Mouse (Mus musculus) kidney, embryonic 16.5 days (tissue): ENCODE data around the gene Syt17. TPM values are rescaled to one million over a fixed set of nuclear protein-coding genes. Genes with fewer than 3 reads are reported as not detected.
"Not testable (repeated sequence)": the region's sequence is repeated elsewhere in the genome, so short reads cannot be mapped to it uniquely, and the experiment has no call there.

Experiments
- ATAC-seq: fragments of 200-750 bp; cut with Nextera tagmentation; 2 replicates; pipeline ENCODE4 v1.8.0; 2017; ENCODE audit warnings: moderate TSS enrichment; ENCODE audit not compliant: low FRiP score, low TSS enrichment
- H3K27ac ChIP-seq: fragments of 300-500 bp; sonication (generic); 2 replicates; pipeline ENCODE4 v1.5.1; 2014; ENCODE audit warnings: low read length
- H3K27me3 ChIP-seq: fragments of 300-500 bp; sonication (generic); 2 replicates; pipeline ENCODE4 v1.6.1; 2014; ENCODE audit warnings: low read length, control low read depth, mixed read lengths; ENCODE audit not compliant: insufficient read depth
- H3K36me3 ChIP-seq: fragments of 300-500 bp; sonication (generic); 2 replicates; pipeline ENCODE4 v1.6.1; 2014; ENCODE audit warnings: low read length, control low read depth, mixed read lengths; ENCODE audit not compliant: insufficient read depth
- H3K4me1 ChIP-seq: fragments of 300-500 bp; sonication (generic); 2 replicates; pipeline ENCODE4 v1.6.1; 2014; ENCODE audit warnings: low read length, control low read depth, mixed read lengths; ENCODE audit not compliant: insufficient read depth
- H3K4me2 ChIP-seq: fragments of 300-500 bp; sonication (generic); replicated peaks from 2 replicates; pipeline ENCODE4 v1.6.1; 2014; ENCODE audit warnings: low read depth, low read length
- H3K4me3 ChIP-seq: fragments of 300-500 bp; sonication (generic); 2 replicates; pipeline ENCODE4 v1.5.1; 2014; ENCODE audit warnings: mild to moderate bottlenecking, low read length
- H3K9ac ChIP-seq: fragments of 300-500 bp; sonication (generic); replicated peaks from 2 replicates; pipeline ENCODE4 v1.6.1; 2014; ENCODE audit warnings: low read length
- H3K9me3 ChIP-seq: fragments of 300-500 bp; sonication (generic); 2 replicates; pipeline ENCODE4 v1.6.1; 2016; ENCODE audit warnings: low read length, control low read depth
- WGBS: fragments of 180-500 bp; shearing (Covaris S2); extraction: QIAGEN DNeasy Blood & Tissue Kit; methylation state at CpG from one replicate; pipeline ENCODE4 v1.1.7; 2014; 5-methylcytosine and 5-hydroxymethylcytosine counted together
- polyA plus RNA-seq: library from polyadenylated mRNA; unstranded; fragments of >200 nt; fragmentation: Nextera tagmentation; extraction: Ambion mirVana; gene quantifications from 2 replicates; pipeline ENCODE4 v1.2.1, GENCODE M21; 2015

The Syt17 gene
- polyA plus RNA-seq, 1 experiment from 2014 or later = 12.6 TPM

GRCm38 (mm10) chr7:118363587-118364233 lies 84.3 kb downstream of the Syt17 start:
- peak; percentile 63; the same call in 1 of the 2 replicates for ATAC-seq
- H3K9me3 ChIP-seq = no peaks in the 10 kb centered on the region
- no peak overlapping the region for H3K4me2 ChIP-seq
- no peaks in the 10 kb centered on the region for H3K27me3 ChIP-seq
- no peaks in the 10 kb centered on the region for H3K36me3 ChIP-seq
- H3K27ac ChIP-seq = peak overlapping the region; percentile 79
- 67% methylated on average over 6 of the region's 6 CpGs for WGBS
- peaks cover 8% of the 10 kb centered on the region; the same call in 1 of the 2 replicates for H3K4me1 ChIP-seq
- no peak overlapping the region for H3K9ac ChIP-seq
- H3K4me3 ChIP-seq = no peak overlapping the region

DNA sequence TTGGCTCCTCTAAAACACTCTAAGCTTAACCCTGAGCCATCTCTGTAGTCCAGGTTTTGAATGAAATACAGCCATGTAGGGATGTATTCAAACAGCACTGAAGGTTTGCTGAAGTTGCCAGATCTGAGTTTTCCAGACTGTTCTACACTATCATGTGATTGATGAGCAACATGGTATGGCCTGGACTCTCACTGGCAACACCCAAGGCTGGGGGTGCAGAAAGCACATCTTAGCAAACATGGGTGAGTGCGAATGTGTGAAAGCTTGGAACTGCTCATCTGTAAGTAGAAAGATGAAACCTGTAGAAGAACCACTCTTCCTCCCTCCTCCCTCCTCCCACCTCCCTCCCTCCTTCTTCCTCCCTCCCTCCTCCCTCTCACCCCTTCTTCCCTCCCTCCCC lies 85.1 kb downstream of the Syt17 start:
- ATAC-seq = no peak
- H3K27ac ChIP-seq = peak overlapping the region; percentile 43

GRCm38 (mm10) chr7:118362258-118362657 lies 85.8 kb downstream of the Syt17 start:
- no peak overlapping the region for H3K4me3 ChIP-seq
- H3K9me3 ChIP-seq = no peaks in the 10 kb centered on the region
- H3K9ac ChIP-seq = no peak overlapping the region
- no peak overlapping the region for H3K4me2 ChIP-seq
- peaks cover 8% of the 10 kb centered on the region; the same call in 1 of the 2 replicates for H3K4me1 ChIP-seq
- no peaks in the 10 kb centered on the region for H3K27me3 ChIP-seq
- no peak overlapping the region for H3K27ac ChIP-seq
- no peak for ATAC-seq
- no peaks in the 10 kb centered on the region for H3K36me3 ChIP-seq
- WGBS = 57% methylated on average over 3 of the region's 3 CpGs

More for the DNA sequence above, 85.1 kb downstream of the Syt17 start:
- Histone ChIP-seq H3K4me3 (no peak overlapping the region), H3K4me1 (peaks cover 8% of the 10 kb centered on the region; the same call in 1 of the 2 replicates), H3K9ac (no peak overlapping the region), H3K36me3 (no peaks in the 10 kb centered on the region), H3K27me3 (no peaks in the 10 kb centered on the region), H3K4me2 (no peak overlapping the region), H3K9me3 (no peaks in the 10 kb centered on the region)
- 55% methylated on average over 1 of the region's 1 CpGs for WGBS

DNA sequence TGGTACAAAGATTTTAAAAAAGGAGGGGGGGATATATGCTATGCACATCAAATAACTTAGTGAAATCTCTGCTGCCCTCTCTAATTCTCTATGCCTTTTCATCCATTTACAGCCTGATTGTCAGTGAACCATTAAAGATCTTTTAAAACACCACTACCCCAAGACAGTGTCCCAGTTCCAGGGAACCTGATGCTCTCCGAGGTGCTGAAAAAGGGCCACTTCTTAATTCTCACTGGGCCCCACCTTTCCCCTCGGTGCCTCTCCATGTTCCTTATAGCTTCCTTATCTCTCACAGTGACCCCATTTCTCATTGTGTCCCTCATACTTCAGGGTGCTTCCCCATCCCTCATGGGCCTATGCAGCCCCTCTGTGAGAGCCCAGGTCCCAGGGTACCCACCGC lies 89.0 kb downstream of the Syt17 start:
- H3K9me3 ChIP-seq = no peaks in the 10 kb centered on the region
- H3K4me3 ChIP-seq = no peak overlapping the region
- H3K36me3 ChIP-seq = no peaks in the 10 kb centered on the region
- H3K9ac ChIP-seq = no peak overlapping the region
- H3K27me3 ChIP-seq = no peaks in the 10 kb centered on the region
- H3K4me2 ChIP-seq = no peak overlapping the region
- peak; percentile 40; the same call in 1 of the 2 replicates for ATAC-seq
- no peak overlapping the region for H3K27ac ChIP-seq
- 0 out of 2 replicates have a peak, but pooled peaks cover under 1% of the 10 kb centered on the region for H3K4me1 ChIP-seq
- WGBS = 48% methylated on average over 3 of the region's 3 CpGs

DNA sequence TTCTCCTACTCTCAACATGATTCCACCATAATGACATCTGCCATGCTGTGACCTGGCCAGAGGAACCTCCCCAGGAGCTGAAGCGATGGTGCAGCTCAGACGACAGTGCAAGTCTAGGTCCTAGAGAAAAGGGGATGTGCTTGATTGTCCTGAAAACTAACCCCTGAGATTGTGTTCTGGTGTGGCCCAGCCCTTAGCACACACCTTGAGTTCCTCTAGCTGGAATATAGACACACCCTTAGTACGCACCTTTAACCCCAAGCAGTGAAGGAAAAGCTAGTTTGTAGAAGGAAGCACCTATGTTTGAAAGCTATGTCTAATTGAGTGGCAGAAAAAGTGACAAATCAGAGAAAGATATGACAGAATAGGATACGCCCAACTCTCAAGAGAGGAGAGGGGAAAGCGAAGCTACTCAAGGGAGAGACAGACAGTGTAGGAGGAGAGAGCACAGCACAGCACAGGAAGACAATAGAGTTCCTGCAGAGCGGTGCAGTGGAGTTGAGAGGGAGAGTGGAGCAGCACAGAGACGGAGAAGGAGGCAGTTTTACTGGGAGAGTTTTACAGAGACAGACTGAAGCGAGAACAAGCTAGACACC lies 91.5 kb downstream of the Syt17 start:
- H3K27ac ChIP-seq, H3K4me2 ChIP-seq, H3K9me3 ChIP-seq, H3K27me3 ChIP-seq, ATAC-seq, H3K9ac ChIP-seq, H3K4me3 ChIP-seq, H3K4me1 ChIP-seq, H3K36me3 ChIP-seq: not testable (repeated sequence)
- 88% methylated on average over 8 of the region's 8 CpGs for WGBS

DNA sequence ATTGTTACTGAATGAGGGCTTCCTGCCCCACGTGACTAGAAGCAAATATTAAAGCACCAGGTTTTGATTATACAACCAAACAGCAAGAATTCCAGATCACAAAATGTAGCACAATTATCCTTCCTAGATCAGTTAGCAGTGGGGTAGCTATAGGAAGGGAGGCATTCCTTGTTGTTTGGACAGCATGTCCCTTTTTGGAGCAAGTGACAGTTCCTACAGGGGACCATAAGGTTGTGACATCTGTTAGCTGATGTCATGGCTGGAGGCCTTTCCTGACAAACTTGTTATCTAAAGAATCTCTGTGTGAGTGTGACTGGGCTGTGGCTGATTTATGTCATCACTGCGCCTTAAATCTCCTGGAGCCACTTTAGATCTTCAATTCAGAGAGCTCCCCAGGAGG lies 97.2 kb downstream of the Syt17 start:
- 63% methylated on average over 2 of the region's 2 CpGs for WGBS
- H3K4me2 ChIP-seq = no peak overlapping the region
- H3K27ac ChIP-seq = no peak overlapping the region
- H3K9me3 ChIP-seq = no peaks in the 10 kb centered on the region
- no peaks in the 10 kb centered on the region for H3K36me3 ChIP-seq
- H3K4me3 ChIP-seq = no peak overlapping the region
- H3K27me3 ChIP-seq = no peaks in the 10 kb centered on the region
- H3K4me1 ChIP-seq = no peaks in the 10 kb centered on the region
- ATAC-seq = no peak
- no peak overlapping the region for H3K9ac ChIP-seq

DNA sequence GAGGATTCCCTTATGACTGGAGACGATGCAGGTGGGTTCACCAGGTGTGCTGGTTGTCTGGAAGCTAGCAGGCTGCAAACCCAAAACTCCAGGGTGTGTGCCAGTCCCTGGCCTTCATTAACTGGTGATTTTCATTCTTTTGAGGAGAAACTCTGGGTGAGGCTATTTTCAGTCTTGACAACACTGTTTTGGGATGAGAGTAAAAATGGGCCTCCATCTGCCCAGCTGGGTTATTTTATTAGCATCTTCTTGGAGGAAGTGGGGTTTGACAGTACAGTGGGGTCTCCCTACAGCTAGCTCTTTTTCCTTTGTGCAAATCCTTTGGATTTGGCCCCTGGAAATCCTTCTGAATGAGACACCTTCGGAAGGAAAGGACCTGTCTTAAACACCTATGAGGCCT lies 101.1 kb downstream of the Syt17 start:
- Histone ChIP-seq H3K4me1 (no peaks in the 10 kb centered on the region), H3K4me3 (no peak overlapping the region), H3K27ac (no peak overlapping the region), H3K4me2 (no peak overlapping the region), H3K27me3 (no peaks in the 10 kb centered on the region), H3K9ac (no peak overlapping the region), H3K9me3 (no peaks in the 10 kb centered on the region), H3K36me3 (no peaks in the 10 kb centered on the region)
- ATAC-seq = no peak
- WGBS = 60% methylated on average over 2 of the region's 2 CpGs

DNA sequence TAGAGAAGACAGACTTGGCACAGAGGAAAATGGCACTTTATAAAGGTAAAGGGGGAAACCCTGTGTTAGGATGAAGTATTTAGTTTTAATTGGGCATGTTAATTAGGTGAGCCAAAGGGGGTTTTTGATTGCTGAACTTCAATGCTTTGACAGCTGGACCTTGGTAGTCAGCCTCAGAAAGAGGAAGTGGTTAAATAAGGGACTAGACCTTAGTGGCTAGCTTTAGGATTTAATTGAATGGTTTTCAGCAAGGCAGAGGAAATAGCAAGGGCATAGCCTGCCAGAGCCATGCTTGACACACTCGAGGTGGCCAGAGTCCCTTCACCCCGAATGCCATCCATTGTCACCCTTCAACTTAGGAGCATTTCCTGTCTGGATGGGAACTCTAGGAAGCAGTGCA lies 101.6 kb downstream of the Syt17 start:
- Histone ChIP-seq H3K4me3 (no peak overlapping the region), H3K27ac (no peak overlapping the region), H3K9ac (no peak overlapping the region), H3K36me3 (no peaks in the 10 kb centered on the region), H3K27me3 (no peaks in the 10 kb centered on the region), H3K4me2 (no peak overlapping the region), H3K4me1 (no peaks in the 10 kb centered on the region), H3K9me3 (no peaks in the 10 kb centered on the region)
- WGBS = 38% methylated on average over 2 of the region's 2 CpGs
- no peak for ATAC-seq

DNA sequence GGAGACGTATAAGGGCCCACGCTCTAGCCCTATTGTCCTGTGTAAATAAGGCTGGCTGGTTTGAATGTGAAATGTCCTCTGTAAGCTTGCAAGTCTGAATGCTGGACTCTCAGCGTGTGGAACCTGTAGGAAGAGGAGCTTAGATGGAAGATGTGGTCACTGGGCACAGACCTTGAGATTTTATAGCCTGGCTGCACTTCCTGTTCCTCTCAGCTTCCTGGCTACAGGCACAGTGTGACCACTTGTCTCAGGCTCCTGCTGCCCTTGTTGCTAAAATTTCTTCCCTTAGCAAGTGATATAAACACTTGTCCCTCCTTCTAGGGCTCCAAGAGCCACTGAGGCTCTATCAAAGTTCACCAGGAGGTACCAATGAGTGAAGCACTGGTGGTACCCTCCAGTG lies 102.6 kb downstream of the Syt17 start:
- H3K4me1 ChIP-seq = no peaks in the 10 kb centered on the region
- H3K27me3 ChIP-seq = no peaks in the 10 kb centered on the region
- H3K9ac ChIP-seq = no peak overlapping the region
- H3K27ac ChIP-seq = no peak overlapping the region
- H3K36me3 ChIP-seq = no peaks in the 10 kb centered on the region
- 80% methylated on average over 3 of the region's 3 CpGs for WGBS
- no peak overlapping the region for H3K4me3 ChIP-seq
- no peaks in the 10 kb centered on the region for H3K9me3 ChIP-seq
- ATAC-seq = no peak
- no peak overlapping the region for H3K4me2 ChIP-seq

DNA sequence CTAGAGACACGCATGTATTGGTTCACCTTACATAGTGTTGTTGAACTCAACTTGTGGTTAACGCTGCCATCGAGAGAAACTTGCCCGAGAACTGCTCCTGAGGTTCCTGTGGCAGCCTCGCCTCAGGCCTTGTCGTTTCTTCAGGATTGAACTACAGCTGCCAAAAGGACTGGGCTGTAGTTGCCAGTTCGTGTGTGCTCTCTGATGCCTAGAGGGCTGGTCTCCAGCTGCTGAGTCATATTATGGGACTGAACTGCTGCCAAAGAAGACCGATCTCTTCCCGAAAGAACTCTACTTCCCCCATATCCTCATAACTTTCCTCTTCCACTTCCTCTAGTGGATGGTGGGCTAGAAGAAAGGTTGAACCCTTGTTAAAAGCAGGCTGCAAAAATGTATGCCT lies 103.3 kb downstream of the Syt17 start:
- H3K27me3 ChIP-seq = no peaks in the 10 kb centered on the region
- H3K9me3 ChIP-seq = no peaks in the 10 kb centered on the region
- H3K4me2 ChIP-seq = no peak overlapping the region
- ATAC-seq = no peak
- WGBS = 80% methylated on average over 9 of the region's 9 CpGs
- no peaks in the 10 kb centered on the region for H3K4me1 ChIP-seq
- H3K4me3 ChIP-seq = no peak overlapping the region
- no peaks in the 10 kb centered on the region for H3K36me3 ChIP-seq
- no peak overlapping the region for H3K27ac ChIP-seq
- H3K9ac ChIP-seq = no peak overlapping the region
